Mouse (Mus musculus) cerebellum, adult 8-10 months (tissue): ENCODE data around the gene Fxr2.
"Not testable (repeated sequence)": the region's sequence is repeated elsewhere in the genome, so short reads cannot be mapped to it uniquely, and the experiment has no call there.

Experiments
- DNase-seq: peaks from one replicate; pipeline ENCODE4 v3.0.0; 2022

The Fxr2 gene

DNA sequence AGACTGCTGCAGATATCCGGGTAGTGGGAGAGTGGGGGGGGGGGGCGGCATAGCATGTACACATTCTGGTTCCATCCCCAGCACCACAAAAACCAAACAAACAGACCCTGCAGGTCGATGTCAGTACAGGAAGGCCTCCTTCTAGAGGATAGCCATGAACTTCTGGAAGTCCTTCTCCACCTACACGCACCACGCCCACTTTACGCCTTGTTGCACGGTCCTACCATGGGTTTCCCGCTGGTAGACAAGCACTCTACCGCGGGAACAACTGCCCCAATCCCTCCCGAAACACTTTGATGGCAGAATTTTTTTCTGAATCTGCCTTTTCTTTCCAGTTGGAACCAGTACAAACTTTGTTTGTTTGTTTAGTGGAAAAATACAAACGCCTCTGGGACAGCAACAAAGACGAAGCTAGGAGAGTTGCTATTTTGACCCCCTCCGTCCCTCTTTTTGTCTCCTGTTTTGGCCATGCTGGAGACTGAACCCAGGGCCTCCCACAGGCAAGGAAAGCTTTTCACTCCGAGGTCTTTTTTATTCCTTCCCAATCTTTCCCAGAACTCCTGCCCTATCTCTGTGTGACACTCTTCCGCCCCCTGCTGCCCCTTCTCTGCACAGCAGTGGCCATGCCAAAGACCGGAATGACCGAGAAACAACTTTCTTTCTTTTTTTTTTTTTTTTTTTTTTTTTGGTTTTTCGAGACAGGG is 19.1 kb upstream of the Fxr2 start:
- DNase-seq, result peak; percentile 82

DNA sequence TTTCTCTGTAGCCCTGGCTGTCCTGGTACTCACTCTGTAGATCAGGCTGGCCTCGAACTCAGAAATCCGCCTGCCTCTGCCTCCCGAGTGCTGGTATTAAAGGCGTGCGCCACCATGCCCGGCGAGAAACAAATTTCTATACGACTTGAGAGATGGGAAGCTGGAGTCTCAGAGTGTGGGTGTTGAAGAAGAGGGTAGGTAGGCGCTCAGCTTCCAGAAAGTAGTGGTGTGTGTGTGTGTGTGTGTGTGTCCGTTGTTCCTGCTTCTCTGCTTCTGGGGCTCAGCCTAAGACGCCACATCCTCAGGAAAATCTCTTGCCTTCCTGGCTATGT is 18.6 kb upstream of the Fxr2 start:
- not testable (repeated sequence) for DNase-seq

DNA sequence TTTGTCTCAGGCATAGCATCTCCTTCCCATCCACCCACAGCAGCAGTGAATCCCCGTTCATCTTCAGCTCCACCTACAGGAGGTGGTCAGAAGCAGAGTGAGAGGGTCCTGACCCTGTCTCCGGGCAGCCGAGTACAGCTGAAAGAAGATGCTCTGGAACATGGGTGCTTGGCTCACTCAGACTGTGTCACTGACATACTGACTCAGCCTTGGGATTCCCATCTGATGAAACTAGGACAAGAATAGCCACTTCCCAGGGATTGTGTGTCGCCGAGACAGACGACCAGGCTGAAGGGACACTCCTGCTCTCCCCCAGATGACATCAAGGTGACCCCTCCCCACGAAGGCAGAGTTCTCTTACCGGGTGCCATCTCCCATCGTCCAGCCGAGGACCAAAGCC is 16.0 kb upstream of the Fxr2 start:
- DNase-seq, result no peak

DNA sequence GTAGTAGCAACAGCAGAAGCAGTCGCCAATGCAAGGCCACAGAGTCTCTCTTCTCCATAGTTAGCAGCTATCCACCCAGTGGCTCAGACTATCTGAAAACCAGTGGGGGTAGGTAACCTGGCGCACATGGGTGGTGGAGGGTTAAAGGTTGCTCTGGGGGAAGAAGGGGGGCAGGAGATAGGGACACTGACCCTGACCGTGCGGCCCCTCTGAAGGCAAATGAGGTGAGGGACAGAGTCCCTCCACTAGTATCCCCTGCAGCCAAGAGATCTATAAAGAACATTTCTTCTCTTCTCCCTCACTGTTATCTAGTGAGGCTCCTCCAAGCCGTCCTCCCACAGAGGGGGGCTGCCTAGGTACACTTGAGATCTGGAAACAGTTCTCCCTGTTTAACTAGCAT is 15.0 kb upstream of the Fxr2 start, which contains the start of gene Shbg:
TSS of gene Shbg (minus strand) at position 101 of the 400 bp plus-strand sequence.
- no peak for DNase-seq

DNA sequence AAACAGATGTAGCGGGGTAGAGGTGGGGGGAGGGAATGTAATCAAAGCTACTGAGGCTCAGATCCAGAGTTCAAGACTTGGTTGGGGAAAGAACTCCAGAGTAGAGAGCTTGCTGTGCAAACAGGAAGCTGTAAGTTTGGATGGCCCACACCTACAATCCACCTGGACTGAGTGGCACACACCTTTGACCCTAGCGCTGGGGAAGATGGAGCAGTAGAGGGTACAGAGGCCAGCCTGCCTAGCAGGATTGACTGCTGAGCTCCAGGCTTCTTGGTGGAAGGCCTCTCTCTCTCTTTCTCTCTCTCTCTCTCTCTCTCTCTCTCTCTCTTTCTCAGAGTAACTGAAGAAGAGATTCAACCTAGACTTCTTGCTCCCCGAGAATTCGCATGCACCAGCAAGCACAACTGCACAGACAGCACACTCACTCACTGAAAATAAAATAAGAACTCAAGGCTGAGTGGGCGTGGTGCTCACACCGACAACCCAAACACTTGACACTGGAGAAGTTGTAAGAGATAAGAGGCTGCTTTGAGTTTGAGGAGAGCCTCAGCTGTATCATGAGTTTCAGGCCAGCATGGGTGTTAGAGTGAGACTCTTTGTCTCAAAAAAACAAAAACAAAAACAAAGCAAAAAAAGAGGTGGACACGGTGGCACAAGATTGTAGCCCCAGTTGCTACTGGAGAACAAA is 12.3 kb upstream of the Fxr2 start:
- no peak for DNase-seq

DNA sequence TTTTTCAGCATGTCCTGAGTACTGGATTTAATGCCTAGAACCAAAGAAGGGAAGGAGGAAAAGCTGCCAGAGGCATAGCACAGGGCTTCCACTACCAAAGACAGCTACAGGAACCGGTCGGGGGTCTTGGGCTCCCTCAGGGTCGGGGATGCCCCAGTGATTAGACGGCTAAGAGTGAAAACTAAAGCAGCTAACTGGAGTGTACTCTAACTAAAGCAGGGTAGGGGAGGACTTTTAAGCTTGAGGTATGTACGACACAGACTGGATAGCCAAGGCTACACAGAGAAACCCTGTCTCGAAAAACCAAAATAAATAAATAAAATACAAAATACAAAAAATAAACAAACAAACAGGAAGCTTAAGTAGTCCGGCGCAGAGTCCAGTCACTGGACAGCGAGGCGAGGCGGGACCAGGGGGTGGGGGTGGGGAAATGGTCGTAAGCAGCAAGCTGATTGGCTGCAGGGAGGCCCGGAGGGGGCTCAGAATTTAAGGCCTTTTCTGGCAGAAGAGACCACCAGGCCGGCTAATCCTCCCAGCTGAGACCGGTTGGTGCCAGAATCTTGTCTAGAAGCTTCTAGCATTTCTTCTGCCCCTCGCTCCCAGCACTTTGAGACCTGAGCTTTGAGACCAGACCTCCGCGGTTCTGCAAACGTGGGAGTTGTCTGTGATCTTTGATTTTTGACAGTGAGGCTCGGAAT is 11.1 kb upstream of the Fxr2 start, which contains the start of gene Sat2:
TSS of gene Sat2 (plus strand) at position 454 of the 698 bp plus-strand sequence.
- peak; percentile 54 for DNase-seq

DNA sequence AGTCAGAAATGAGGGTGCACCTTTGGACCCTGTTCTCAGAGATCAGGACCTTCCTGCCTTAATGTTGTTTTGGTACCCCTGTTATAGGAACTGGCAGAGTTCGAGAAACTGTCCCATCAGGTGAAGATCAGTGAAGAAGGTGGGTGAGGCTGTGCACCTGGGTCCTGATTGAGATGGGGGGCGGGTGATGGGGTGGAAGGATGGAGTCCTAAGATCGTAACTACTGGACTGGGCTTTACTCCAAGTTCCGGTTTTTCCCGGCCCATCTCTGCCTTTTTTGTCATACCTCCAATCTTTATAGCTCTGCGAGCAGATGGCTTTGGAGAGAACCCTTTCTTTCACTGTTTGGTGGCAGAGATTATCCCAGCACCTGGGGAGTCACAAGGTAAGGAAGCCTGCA is 10.4 kb upstream of the Fxr2 start:
- DNase-seq, result peak; percentile 61

DNA sequence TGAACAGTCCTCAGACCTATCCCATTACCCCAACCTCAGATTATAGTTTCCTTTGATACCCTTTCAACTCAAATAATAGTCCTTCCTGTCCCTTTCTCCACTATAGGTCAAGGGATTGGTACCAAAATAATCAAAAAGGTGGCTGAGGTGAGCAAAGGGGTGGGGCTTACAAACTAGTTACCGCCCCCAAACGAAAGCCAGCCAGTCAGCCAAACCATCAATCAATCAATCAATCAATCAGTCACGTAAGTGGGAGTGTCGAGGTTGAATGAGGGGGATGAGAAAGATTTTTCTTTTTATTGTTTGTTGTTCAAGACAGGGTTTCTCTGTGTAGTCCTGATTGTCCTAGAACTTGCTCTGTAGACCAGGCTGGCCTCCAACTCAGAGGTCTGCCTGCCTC is 9.8 kb upstream of the Fxr2 start:
- DNase-seq, result no peak

DNA sequence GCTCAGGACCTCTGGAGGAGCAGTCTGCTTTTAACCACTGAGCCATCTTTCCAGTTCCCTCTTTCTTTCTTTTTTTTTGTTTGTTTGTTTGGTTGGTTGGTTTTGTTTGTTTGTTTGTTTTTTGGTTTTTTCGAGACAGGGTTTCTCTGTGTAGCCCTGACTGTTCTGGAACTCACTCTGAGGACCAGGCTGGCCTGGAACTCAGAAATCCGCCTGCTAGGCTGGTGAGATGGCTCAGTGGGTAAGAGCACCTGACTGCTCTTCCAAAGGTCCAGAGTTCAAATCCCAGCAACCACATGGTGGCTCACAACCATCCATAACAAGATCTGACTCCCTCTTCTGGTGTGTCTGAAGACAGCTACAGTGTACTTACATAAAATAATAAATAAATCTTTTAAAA is 8.5 kb upstream of the Fxr2 start:
- not testable (repeated sequence) for DNase-seq

DNA sequence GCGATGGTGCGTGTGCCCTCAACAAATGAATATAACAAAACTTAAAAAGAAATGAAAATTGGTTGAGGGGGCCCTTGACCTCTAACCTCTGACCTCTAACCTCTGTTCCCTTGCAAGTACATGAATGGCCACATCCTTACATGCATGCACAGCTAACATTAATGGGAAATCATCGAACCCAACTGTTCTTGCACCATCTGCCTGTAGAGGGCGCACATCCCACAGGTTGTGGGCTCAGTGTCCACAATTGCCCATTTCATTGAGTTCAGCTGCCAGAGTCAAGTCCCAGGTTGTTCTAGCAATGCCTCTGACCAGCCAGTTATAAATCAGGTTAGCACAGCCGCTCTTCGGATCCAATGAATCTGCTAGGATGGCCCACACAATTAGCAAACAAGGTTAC is 4.5 kb upstream of the Fxr2 start:
- DNase-seq, result peak; percentile 82

DNA sequence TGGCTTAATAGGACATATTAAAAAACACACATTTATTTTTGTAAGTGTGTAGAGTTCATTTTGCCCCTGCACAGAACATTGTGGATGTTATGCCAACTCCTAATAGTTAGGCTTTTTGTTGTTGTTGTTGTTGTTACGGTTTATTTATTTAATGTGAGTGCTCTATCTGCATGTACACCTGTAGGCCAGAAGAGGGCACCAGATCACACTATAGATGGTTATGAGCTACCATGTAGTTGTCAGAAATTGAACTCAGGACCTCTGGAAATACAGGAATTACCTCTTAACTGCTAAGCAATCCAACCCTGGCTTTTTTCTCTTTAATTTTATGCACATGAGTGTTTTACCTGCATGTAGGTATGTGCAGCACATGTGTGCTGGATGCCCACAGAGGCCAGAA is 3.0 kb upstream of the Fxr2 start:
- DNase-seq, result no peak

DNA sequence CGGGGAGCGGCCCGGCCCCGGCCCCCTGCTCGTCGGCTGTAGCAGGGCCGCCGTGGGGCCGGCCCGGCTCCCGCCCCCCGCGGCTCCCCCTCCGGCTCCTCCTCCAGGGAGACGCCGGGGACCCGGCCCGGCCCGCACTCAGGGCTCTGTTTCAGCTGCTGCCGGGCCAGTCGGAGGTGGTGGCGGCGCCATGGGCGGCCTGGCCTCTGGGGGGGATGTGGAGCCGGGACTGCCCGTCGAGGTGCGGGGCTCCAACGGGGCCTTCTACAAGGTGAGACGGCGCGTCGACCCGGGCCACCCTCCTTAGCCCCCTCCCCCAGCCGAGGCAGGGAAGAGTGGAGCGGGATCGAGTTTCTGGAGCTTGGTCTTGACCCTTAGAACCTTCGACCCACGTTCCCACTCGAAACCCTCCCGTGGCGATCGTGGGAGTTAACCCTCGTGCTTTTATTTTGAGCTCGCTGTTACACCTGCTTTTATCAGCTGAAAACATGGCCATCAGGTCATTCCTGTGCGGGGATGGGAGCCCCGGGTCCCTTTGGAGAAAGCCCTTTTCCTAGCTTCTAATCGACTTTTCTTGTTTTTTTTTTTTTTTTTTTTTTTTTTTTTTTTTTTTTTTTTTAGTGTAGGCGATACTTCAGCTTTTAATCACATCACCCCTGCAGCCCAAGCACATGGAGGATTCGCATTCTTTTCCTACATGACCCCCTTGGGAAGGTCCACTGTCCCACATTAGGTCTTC is 507 bp downstream of the Fxr2 start:
- peak; percentile 68 for DNase-seq

DNA sequence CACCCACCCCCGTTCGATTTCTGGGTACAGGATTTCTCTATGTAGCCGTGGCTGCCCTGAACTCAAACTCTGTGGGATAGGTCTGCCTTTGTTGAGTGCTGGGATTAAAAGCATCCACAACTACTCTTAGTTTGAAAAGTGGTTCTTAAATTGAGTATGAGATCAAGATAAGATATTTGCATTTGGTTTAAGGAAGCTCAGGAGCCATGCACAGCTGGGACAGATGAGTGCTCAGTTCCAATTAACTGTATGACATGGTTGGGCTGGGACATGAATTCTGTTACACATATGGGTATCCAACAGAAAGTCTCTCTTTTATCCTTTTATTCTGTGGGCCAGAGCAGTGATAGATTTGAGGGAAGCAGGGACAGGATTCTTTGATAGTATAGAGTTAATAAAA is 2.7 kb downstream of the Fxr2 start:
- no peak for DNase-seq

DNA sequence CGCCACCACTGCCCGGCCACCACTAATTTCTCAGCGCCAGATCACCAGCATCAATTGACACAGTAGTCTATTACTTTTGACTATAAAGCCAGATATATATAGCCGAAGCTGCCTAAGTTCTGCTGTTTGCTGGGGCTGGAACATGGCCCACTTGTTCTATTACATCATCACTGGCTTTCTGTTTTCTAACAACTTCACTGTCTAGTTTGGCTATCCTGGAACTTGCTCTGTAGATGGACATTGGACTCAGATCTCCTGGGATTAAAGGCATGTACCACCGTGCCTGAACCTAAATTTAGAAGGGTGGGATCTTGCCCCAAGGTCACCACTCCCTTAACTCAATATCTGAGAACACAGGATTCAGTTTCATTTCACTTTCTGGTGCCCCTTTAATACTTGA is 13.1 kb downstream of the Fxr2 start:
- DNase-seq, result no peak

DNA sequence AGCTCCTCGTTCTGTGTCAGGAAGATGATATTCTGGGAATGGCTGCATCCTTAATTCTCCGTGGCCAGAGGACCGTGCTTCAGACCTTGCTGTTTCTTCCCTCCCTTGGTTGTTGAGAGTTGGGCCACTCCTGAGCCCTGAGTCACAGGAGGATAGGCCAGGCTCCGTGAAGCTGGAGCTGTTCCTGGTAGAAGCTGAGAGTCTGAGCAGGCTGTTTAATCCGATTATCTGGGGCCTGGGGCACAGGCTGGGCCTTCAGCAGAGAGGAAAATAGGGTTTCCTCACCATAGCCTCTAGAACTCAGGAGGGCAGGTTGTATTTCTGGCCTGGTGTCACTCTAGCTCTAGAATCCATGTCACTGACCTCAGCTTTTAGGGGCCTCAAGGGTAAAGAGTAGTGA is 20.6 kb downstream of the Fxr2 start:
- DNase-seq, result no peak

DNA sequence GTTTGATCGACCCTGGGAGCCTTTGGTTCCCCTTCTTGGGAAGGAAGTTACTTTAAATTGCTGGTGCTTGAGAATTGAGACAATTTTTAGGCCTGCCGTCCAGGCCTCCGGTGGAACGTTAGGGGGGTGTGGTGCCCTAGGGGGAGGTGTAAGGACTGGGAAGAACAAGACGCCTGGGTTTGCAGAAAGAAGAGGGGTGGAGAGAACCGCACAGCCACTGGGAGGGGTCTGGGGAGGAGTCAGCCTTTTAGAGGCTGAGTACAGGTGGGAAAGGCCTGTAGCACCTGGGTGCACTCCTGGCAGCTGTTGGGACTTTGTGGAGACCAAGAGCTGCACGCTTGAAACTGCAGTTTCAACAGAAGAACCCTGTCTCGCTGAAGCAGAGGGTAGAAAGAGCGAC is 22.0 kb downstream of the Fxr2 start:
- no peak for DNase-seq

DNA sequence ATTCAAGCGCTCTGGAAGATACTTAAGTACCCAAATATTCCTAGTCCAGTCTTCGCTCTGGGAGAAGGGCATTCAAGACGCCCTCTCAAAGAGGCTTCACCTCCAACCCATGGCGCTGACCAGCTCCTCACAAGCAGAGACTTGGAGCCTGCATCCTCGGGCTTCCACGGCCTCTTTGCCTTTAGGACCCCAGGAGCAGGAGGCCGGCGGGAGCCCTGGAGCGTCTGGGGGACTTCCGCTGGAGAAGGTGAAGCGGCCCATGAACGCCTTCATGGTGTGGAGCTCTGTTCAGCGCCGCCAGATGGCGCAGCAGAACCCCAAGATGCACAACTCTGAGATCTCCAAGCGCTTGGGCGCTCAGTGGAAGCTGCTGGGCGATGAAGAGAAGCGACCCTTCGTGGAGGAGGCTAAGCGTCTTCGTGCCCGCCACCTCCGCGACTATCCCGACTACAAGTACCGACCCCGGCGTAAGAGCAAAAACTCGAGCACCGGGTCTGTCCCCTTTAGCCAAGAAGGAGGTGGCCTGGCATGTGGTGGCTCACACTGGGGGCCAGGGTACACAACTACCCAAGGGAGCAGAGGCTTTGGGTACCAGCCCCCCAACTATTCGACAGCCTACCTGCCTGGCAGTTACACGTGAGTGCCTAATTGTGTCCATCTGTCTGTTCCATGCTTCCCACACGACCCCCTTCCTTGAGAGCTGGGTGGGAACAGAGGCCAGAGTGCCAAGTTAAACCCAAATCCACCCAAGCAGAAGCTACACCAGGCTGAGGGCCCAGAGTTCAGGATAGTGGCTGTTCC is 22.7 kb downstream of the Fxr2 start, which contains the start of gene Sox15:
TSS of gene Sox15 (plus strand) at position 51 of the 801 bp plus-strand sequence.
- DNase-seq, result peak; percentile 72

DNA sequence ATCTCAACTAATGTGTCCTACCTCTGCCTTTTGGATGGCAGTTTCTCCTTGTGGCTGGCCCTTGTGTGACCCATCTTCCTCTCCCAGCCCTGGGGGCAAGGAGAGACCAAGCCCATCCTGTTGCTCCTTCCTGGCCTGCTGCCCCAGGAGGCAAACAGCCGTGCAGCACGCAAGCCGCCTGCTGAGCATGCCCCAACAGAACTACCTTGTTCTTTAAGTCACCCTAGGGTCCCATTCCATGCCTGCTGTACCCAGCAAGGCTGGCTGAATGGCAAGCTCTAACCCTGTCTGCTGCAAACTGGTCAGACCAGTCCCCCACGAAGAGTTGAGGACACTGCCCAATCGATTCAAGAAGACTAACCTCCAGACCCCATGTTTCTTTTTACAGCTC is 23.3 kb downstream of the Fxr2 start:
- DNase-seq, result no peak

DNA sequence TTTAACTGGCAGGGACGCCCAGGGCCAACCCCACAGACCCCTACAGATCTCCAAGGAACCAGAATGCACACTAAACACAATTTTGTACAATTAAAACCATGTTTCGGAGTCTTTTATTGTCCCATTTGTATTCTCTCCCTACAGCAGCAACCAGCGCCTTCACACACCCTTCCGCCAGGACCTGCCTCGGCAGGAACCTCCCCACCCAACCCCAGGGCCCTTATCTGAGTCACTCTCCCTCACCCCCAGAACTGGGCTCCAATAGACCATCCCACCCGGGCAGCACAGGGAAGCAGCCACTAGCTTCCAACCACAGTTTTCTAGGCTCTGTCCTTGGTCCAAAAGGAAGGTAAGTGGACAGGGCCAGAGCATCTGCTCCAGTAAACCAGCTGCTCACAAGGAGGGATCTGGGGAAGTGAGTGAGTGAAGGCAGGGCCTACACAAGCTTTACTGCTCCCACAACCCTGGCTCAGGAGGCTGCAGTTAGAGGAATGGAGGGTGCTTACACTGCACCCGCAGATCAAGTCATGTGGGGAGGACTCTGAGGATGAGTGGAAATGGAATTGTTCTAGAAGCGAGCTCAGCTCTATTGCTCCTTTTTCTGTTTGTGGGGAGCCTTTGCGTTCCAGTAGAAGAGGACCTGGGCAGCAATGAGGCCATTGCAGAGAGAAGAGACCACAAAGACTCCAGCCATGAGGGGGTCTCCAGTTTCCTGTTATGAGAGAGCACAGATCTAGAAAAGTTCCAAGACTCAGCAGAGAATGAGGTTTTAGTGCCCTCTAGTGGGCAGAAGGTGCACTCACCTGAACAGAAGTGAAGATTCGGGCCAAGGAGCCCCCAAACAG is 24.0 kb downstream of the Fxr2 start:
- DNase-seq, result peak; percentile 54

DNA sequence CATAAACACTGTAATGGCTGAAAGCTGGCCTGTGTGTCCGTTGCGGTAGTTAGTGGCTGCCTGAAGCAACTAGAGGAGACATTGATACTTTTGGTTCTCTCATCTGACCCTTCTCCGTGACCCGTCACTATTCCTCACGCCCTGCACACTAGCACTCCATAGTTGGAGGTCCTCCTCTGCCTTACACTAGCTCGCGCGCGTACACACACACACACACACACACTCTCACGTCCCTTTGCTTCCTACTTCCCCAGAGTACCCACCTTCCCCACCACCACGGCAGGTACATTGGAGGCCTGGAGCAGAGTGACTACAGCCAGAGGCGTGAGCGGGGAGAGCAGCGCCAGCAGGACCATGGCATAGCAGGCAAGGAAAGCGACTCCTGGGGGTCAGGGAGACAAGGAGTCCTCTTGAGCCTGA is 24.7 kb downstream of the Fxr2 start:
- DNase-seq, result no peak

DNA sequence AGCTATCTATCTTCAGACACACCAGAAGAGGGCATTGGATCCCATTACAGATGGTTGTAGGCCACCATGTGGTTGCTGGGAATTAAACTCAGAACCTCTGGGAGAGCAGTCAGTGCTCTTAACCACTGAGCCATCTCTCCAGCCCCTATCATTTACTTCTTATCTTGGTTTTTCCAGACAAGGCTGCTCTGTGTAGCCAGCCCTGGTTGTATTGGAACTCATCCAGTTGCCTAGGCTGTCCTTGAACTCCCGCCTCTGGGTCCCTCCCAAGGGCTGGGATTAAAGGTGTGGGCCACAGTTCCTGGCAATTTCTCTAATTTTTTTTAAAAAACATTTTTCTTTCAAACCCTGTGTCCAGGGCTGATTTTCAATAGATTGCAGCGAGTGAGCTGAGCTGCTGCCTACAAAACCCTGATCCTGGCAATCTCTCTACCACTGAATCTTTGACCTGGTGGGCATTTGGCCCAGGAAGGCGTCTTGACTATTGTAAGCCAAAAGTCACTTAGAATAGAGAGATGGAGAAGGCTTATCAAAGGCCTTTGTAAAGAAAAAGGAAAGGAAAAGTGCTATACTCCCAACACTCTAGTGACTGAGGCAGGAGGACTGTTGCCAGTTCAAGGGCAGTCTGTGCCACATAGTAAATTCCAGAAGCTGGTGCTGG is 28.6 kb downstream of the Fxr2 start:
- DNase-seq, result no peak
